Comparison of ENCODE assay signal across 7 mouse cellular contexts in genomic region chr5:34186391-34186790, GRCm38 (mm10). TPM values are rescaled to one million over a fixed set of nuclear protein-coding genes. Genes with fewer than 3 reads are reported as not detected.
DNase-seq lines count a peak whose midpoint lies in the region; ATAC-seq lines count a peak whose summit lies in the region.

No protein-coding gene starts in this region.

- peaks cover 15% of the 10 kb centered on the region for H3K4me1 ChIP-seq in neural tube, embryonic 11.5 days (ENCODE audit: control insufficient read depth, insufficient read depth, low read length)
- peaks cover 62% of the 10 kb centered on the region for H3K4me1 ChIP-seq in embryonic facial prominence, embryonic 15.5 days
- peaks cover 47% of the 10 kb centered on the region for H3K4me1 ChIP-seq in hindbrain, embryonic 12.5 days
- H3K4me1 ChIP-seq in lung, embryonic 16.5 days (replicated peaks; ENCODE audit: control insufficient read depth, insufficient read depth, low read length) = peaks cover 62% of the 10 kb centered on the region

- H3K27ac ChIP-seq in neural tube, embryonic 11.5 days (ENCODE audit: low read depth, low read length) = no peak overlapping the region
- peak overlapping the region; percentile 94 for H3K27ac ChIP-seq in embryonic facial prominence, embryonic 15.5 days (replicated peaks)
- H3K27ac ChIP-seq in hindbrain, embryonic 12.5 days = 0 out of 2 replicates have a peak overlapping the region, but pooled peaks have one; percentile 92
- peak overlapping the region; percentile 99 for H3K27ac ChIP-seq in lung, embryonic 16.5 days (ENCODE audit: low read length)

- peak overlapping the region; percentile 75 for H3K4me2 ChIP-seq in neural tube, embryonic 11.5 days (ENCODE audit: low read depth)
- H3K4me2 ChIP-seq in embryonic facial prominence, embryonic 15.5 days (replicated peaks) = peak overlapping the region; percentile 77
- H3K4me2 ChIP-seq in hindbrain, embryonic 12.5 days (replicated peaks) = peak overlapping the region; percentile 90
- peak overlapping the region; percentile 94 for H3K4me2 ChIP-seq in lung, embryonic 16.5 days (ENCODE audit: low read depth, low read length)

- H3K4me3 ChIP-seq in neural tube, embryonic 11.5 days (ENCODE audit: low read depth, low read length) = peak overlapping the region; percentile 77
- peak overlapping the region; percentile 97 for H3K4me3 ChIP-seq in embryonic facial prominence, embryonic 15.5 days (replicated peaks)
- H3K4me3 ChIP-seq in hindbrain, embryonic 12.5 days = peak overlapping the region; percentile 91
- peak overlapping the region; percentile 90 for H3K4me3 ChIP-seq in lung, embryonic 16.5 days (ENCODE audit: low read length)

- ATAC-seq in neural tube, embryonic 11.5 days (ENCODE audit: insufficient read depth, low FRiP score, low TSS enrichment) = no peak
- ATAC-seq in embryonic facial prominence, embryonic 15.5 days (ENCODE audit: insufficient number of reproducible peaks, low FRiP score, low TSS enrichment, low read depth) = no peak
- no peak for ATAC-seq in hindbrain, embryonic 12.5 days (ENCODE audit: low FRiP score)
- ATAC-seq in lung, embryonic 16.5 days (ENCODE audit: low read depth) = no peak

- H3K36me3 ChIP-seq in neural tube, embryonic 11.5 days (ENCODE audit: control insufficient read depth, insufficient read depth, low read length) = no peaks in the 10 kb centered on the region
- H3K36me3 ChIP-seq in embryonic facial prominence, embryonic 15.5 days = peaks cover 18% of the 10 kb centered on the region
- H3K36me3 ChIP-seq in hindbrain, embryonic 12.5 days = peaks cover 9% of the 10 kb centered on the region
- H3K36me3 ChIP-seq in lung, embryonic 16.5 days (ENCODE audit: control insufficient read depth, insufficient read depth, low read length) = 0 out of 2 replicates have a peak, but pooled peaks cover 2% of the 10 kb centered on the region

- 77% methylated on average over 2 of the region's 2 CpGs for WGBS in neural tube, embryonic 11.5 days
- WGBS in embryonic facial prominence, embryonic 15.5 days = 35% methylated on average over 2 of the region's 2 CpGs
- 79% methylated on average over 2 of the region's 2 CpGs for WGBS in hindbrain, embryonic 12.5 days
- WGBS in lung, embryonic 16.5 days = 38% methylated on average over 2 of the region's 2 CpGs

- no peak for DNase-seq in neural tube, embryonic 11.5 days (ENCODE audit: low spot score)
- DNase-seq in neural tube, embryonic 10.5 days (ENCODE audit: extremely low spot score, low spot score) = no peak
- no peak for DNase-seq in ovary, postnatal 10 days (ENCODE audit: low spot score)
- DNase-seq in embryo, embryonic 11 days = no peak

- H3K9me3 ChIP-seq in neural tube, embryonic 11.5 days (ENCODE audit: control insufficient read depth, low read length) = no peaks in the 10 kb centered on the region
- H3K9me3 ChIP-seq in embryonic facial prominence, embryonic 15.5 days (replicated peaks) = no peaks in the 10 kb centered on the region
- no peaks in the 10 kb centered on the region for H3K9me3 ChIP-seq in hindbrain, embryonic 12.5 days (replicated peaks)
- no peaks in the 10 kb centered on the region for H3K9me3 ChIP-seq in lung, embryonic 16.5 days (ENCODE audit: control insufficient read depth, low read length)

- no peaks in the 10 kb centered on the region for H3K27me3 ChIP-seq in neural tube, embryonic 11.5 days (ENCODE audit: control insufficient read depth, insufficient read depth, low read length)
- H3K27me3 ChIP-seq in embryonic facial prominence, embryonic 15.5 days = no peaks in the 10 kb centered on the region
- no peaks in the 10 kb centered on the region for H3K27me3 ChIP-seq in hindbrain, embryonic 12.5 days
- H3K27me3 ChIP-seq in lung, embryonic 16.5 days (ENCODE audit: control insufficient read depth, insufficient read depth, low read depth, low read length) = no peaks in the 10 kb centered on the region

- H3K9ac ChIP-seq in neural tube, embryonic 11.5 days (ENCODE audit: low read length) = peak overlapping the region; percentile 70
- H3K9ac ChIP-seq in embryonic facial prominence, embryonic 15.5 days = peak overlapping the region; percentile 80
- peak overlapping the region; percentile 84 for H3K9ac ChIP-seq in hindbrain, embryonic 12.5 days
- H3K9ac ChIP-seq in lung, embryonic 16.5 days (ENCODE audit: low read length) = peak overlapping the region; percentile 92

RNA-seq across cellular contexts. Expression of gene Mxd4, which starts 1.1 kb away (rescaled TPM):
- 22.7 and 23.1 TPM in 2 replicates for polyA plus RNA-seq in neural tube, embryonic 11.5 days (2014; fragmentation: Nextera tagmentation; extraction: Ambion mirVana)
- polyA plus RNA-seq in embryonic facial prominence, embryonic 15.5 days (2015; fragmentation: Nextera tagmentation; extraction: Ambion mirVana) = 43.1 and 50.0 TPM in 2 replicates
- polyA plus RNA-seq in hindbrain, embryonic 12.5 days (2016; fragmentation: Nextera tagmentation; extraction: Ambion mirVana) = 33.2 and 36.5 TPM in 2 replicates
- 57.4 and 61.1 TPM in 2 replicates for polyA plus RNA-seq in lung, embryonic 16.5 days (2015; fragmentation: Nextera tagmentation; extraction: Ambion mirVana)

RNA-seq across cellular contexts. Expression of gene Haus3, which starts 17.1 kb away (rescaled TPM):
- 40.6 and 43.1 TPM in 2 replicates for polyA plus RNA-seq in neural tube, embryonic 11.5 days (2014; fragmentation: Nextera tagmentation; extraction: Ambion mirVana)
- 26.2 and 29.3 TPM in 2 replicates for polyA plus RNA-seq in embryonic facial prominence, embryonic 15.5 days (2015; fragmentation: Nextera tagmentation; extraction: Ambion mirVana)
- polyA plus RNA-seq in hindbrain, embryonic 12.5 days (2016; fragmentation: Nextera tagmentation; extraction: Ambion mirVana) = 33.5 and 33.8 TPM in 2 replicates
- polyA plus RNA-seq in lung, embryonic 16.5 days (2015; fragmentation: Nextera tagmentation; extraction: Ambion mirVana) = 38.1 and 40.7 TPM in 2 replicates

RNA-seq across cellular contexts. Expression of gene Poln, which starts 17.1 kb away (rescaled TPM):
- polyA plus RNA-seq in neural tube, embryonic 11.5 days (2014; fragmentation: Nextera tagmentation; extraction: Ambion mirVana) = 0.27 and 0.42 TPM in 2 replicates
- 2.7 and 3.4 TPM in 2 replicates for polyA plus RNA-seq in embryonic facial prominence, embryonic 15.5 days (2015; fragmentation: Nextera tagmentation; extraction: Ambion mirVana)
- 0.41 and 0.51 TPM in 2 replicates for polyA plus RNA-seq in hindbrain, embryonic 12.5 days (2016; fragmentation: Nextera tagmentation; extraction: Ambion mirVana)
- 1.0 and 1.8 TPM in 2 replicates for polyA plus RNA-seq in lung, embryonic 16.5 days (2015; fragmentation: Nextera tagmentation; extraction: Ambion mirVana)
